Mouse (Mus musculus) cerebellum, adult (tissue): ENCODE measurements around the gene Ndufa5.

Experiments
- ATAC-seq: cut with Nextera tagmentation; 2 replicates; pipeline ENCODE4 v1.9.2; 2017; ENCODE audit warnings: mild to moderate bottlenecking, moderate library complexity, mixed read lengths; ENCODE audit not compliant: insufficient number of reproducible peaks, low FRiP score, low TSS enrichment

The Ndufa5 gene

DNA sequence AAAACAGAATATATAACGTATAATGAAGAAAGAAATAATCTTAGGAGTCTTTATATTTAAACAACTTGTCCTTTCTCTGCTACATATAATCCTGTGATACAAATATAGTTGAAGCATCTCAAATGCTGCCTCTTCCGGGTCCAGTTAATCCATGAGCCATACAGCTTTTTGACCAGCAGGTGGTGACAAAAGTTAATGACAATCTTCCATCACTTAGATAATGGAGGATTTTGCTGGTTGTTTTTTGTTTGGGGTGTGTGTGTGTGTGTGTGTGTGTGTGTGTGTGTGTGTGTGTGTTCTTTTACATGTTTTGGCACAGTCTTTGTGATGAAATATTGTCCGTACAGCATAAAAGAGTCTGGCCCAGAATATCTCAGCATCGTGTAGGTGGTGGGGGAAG lies 2.4 kb upstream of the Ndufa5 start:
- ATAC-seq: no peak

DNA sequence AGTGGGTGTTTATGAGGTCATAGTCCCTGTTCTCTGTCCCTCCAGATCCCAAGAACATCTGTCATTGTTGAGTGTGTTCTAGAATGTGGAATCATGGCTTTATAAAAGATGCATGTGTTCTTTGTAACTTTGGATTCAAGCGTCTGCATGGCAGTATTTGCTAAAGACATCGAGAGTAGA lies 141 bp upstream of the Ndufa5 start, which contains the start of gene Asb15:
Gene Asb15, plus strand, starts transcription at position 81 of the 180 bp plus-strand sequence.
- ATAC-seq: no peak

DNA sequence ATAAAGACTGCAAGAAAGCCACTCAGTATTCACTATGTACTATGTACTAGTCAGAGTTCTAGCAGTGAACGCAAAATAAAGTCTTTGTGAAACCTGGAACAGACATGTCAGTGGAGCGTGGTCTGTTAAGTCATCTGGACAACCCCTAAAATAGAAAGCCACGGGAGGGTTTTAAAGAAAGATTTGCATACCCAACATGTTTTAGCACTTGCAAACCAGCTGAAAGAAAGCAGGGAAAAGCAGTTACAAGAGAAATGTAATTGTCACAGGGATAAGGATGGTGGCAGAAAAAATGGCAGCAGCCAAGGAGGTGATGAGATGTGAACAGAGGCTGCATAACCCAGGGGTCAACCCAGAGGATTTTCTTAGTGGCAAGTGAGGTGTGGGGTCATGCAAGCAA lies 2.1 kb downstream of the Ndufa5 start:
- no peak for ATAC-seq

DNA sequence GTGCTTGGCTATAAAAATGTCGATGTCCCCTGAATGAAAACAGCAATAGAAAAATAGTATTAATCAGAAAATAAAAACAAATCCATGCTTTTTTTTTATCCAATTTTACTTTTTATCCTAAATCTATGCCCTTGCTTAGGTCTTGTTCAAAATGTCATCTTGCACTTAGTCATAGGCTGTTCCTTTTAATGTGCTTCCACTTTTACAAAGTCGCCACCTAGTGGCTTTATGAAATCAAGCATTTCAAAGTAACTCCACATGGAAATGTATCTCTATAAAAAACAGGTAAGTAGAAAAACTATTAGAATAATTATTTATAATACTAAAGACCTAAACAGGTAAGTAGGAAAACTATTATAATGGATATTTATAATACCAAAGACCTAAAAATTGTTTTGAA lies 11.6 kb downstream of the Ndufa5 start:
- no peak; the same call in 1 of the 2 replicates for ATAC-seq

DNA sequence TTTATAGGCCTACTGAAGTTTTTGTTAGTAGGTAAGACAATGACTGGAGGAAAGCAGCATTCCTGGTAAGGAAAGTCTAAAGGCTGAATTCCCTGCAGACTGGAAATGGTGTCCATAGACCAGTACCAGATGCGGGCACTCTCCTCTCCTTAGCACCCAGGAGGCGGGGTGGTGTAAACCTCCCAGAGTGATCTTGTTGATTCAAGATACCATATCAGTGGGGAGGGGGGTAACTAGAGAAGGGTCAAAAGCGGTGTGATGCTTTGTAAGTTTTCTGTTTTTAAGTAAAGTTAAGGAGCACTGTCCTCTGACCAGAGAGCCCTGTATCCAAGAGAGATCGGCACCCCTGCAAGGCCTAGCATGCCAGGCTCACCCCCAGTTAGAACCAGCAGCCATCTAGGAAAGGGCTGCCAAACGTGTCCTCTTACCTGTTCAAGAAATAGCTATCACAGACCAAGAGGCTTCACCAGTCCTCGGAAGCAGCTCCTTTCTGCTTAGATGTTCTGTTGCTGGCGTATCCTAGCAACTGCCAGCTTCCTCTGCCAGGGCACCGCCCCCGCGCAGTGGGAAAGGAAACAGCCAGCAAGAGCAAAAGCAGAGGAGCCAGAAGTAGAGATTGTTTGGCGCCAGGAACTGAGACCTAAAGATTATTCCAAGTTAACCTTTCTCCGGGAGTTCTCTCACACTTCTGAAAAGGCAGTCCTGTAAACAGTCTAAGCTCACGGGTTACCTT lies 13.1 kb downstream of the Ndufa5 start, which contains the start of gene Iqub:
Gene Iqub, minus strand, starts transcription at position 516 of the 733 bp plus-strand sequence.
- peak; percentile 79 for ATAC-seq

DNA sequence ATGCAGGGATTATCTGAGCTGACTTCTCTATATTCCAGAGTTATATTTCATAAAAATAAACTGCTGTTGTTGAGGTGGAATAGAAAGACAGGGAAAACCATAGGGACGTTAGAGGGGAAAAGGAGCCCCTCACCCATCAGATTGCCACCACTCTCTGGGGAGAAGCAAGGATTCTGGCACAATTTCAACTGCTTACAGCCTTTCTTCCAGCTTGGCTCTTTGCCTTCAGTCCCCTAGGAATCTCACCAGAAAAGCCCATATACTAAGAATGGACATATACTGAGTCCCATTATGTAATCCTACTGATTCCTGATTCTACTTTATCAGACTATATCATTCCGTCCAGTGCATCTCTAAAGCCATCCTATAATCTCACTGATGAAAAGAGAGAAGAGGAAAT lies 23.7 kb downstream of the Ndufa5 start:
- ATAC-seq: no peak

DNA sequence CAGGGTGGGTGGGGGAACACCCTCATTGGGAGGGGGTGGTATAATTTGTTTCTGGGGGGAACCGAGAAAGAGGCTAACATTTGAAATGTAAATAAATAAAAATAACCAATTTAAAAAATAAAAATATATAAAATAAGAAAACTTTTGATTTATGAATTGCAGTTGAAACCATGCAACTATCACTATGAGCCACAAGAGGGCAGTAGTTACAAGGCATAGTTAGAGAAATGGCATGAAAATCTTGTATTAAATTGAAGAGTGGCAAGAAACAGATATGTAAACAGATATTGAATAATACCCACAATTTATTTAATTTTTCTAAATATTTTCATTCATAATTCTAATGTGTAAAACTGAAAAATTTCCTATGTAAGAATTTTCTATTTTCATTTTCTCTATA lies 37.5 kb downstream of the Ndufa5 start:
- ATAC-seq: no peak

DNA sequence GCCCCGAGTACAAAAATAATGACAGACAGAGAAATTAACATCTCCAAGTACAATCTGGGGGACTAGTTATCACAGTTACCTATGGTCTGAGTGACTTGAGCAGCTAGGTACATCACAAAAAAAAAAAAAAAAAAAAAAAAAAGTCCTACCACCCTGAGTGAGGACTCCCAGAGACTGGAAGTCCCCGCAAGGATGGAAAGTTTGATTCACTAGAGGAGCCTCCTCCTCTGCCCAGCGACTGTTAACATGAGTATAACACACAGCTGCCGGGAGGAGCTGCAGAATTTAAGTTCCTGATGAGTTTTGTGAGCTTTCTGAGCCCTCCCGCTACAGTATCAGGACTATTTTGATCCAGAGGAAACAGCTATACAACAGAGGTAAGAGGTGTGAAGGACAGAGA lies 41.3 kb downstream of the Ndufa5 start:
- ATAC-seq: no peak

DNA sequence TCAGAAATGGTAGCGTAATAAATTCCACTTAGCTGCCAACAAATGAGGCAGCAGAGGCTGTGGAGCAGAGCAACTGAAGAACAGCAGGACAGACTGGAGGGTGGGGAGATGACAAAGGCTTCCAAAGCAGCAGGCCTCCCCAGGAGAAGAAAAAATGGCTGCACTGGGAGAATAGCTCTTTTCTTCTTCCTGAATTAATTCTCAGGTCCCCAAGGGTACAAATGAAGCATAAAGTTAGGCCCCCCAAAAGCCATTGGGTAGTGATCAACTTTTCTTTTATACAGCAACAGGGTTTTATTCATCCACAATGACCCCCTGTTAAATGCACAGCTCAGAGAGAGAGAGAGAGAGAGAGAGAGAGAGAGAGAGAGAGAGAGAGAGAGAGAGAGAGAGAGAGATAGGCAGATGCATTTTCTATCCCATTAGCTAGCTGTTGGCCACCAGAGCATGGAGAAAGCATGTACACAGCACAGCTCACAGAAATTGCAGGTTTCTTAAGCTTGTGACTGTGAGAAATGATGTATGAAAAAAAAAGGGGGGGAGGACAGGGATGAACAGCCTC lies 57.2 kb downstream of the Ndufa5 start:
- ATAC-seq: no peak

DNA sequence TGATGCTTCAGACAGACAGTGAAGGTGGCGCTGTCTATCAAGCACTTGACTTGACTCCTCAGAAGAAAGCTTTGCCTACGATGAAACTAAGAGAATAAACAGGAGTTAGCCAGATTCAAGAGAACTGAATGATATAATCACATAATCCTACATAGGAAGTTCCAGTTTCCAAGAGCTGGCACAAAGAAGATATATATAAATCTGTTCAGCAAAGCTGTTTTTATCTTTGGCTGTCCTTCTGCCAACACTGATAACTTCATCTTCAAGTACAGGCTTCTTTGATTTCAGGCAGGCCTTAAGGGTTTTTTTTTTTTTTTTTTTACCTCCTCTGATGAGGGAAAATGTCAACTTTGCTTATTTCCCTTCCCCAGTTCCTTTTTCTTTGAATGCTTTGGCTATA lies 57.7 kb downstream of the Ndufa5 start:
- no peak for ATAC-seq
